Mouse (Mus musculus) hindbrain, embryonic 16.5 days (tissue): ENCODE data around the gene Pon1. TPM values are rescaled to one million over a fixed set of nuclear protein-coding genes. Genes with fewer than 3 reads are reported as not detected.

Experiments used
- ATAC-seq: fragments of 200-750 bp; cut with Nextera tagmentation; 2 replicates; pipeline ENCODE4 v1.8.0; 2017; ENCODE audit warnings: moderate TSS enrichment, moderate library complexity
- H3K27ac ChIP-seq: fragments of 300-500 bp; sonication (generic); 2 replicates; pipeline ENCODE4 v1.5.1; 2014; ENCODE audit warnings: low read depth, mild to moderate bottlenecking, control low read depth, low read length, moderate library complexity
- H3K27me3 ChIP-seq: fragments of 300-500 bp; sonication (generic); replicated peaks from 2 replicates; pipeline ENCODE4 v1.6.1; 2014; ENCODE audit warnings: low read length; ENCODE audit not compliant: control insufficient read depth, insufficient read depth
- H3K36me3 ChIP-seq: fragments of 300-500 bp; sonication (generic); 2 replicates; pipeline ENCODE4 v1.6.1; 2014; ENCODE audit warnings: mild to moderate bottlenecking, low read length, moderate library complexity, mixed read lengths; ENCODE audit not compliant: control insufficient read depth, insufficient read depth
- H3K4me1 ChIP-seq: fragments of 300-500 bp; sonication (generic); 2 replicates; pipeline ENCODE4 v1.6.1; 2014; ENCODE audit warnings: low read depth, low read length; ENCODE audit not compliant: control insufficient read depth, insufficient read depth
- H3K4me2 ChIP-seq: fragments of 300-500 bp; sonication (generic); 2 replicates; pipeline ENCODE4 v1.6.1; 2014; ENCODE audit warnings: mild to moderate bottlenecking, low read length, control low read depth, moderate library complexity
- H3K4me3 ChIP-seq: fragments of 300-500 bp; sonication (generic); 2 replicates; pipeline ENCODE4 v1.5.1; 2014; ENCODE audit warnings: mild to moderate bottlenecking, low read length, control low read depth, moderate library complexity
- H3K9ac ChIP-seq: fragments of 300-500 bp; sonication (generic); 2 replicates; pipeline ENCODE4 v1.6.1; 2014; ENCODE audit warnings: low read depth, mild to moderate bottlenecking, control low read depth, low read length, moderate library complexity
- H3K9me3 ChIP-seq: fragments of 300-500 bp; sonication (generic); 2 replicates; pipeline ENCODE4 v1.6.1; 2014; ENCODE audit warnings: mild to moderate bottlenecking, low read length, moderate library complexity; ENCODE audit not compliant: control insufficient read depth
- WGBS: fragments of 180-500 bp; shearing (Covaris S2); extraction: QIAGEN DNeasy Blood & Tissue Kit; methylation state at CpG from one replicate; pipeline ENCODE4 v1.1.7; 2014; 5-methylcytosine and 5-hydroxymethylcytosine counted together
- polyA plus RNA-seq: library from polyadenylated mRNA; unstranded; fragments of >200 nt; fragmentation: Nextera tagmentation; extraction: Ambion mirVana; gene quantifications from 2 replicates; pipeline ENCODE4 v1.2.1, GENCODE M21; 2015

Gene Pon1
- polyA plus RNA-seq, 1 experiment from 2014 or later: 0.53 TPM

- H3K27ac ChIP-seq: no peak overlapping the region; the same call in 1 of the 2 replicates
- no peaks in the 10 kb centered on the region for H3K27me3 ChIP-seq
- no peak overlapping the region for H3K4me3 ChIP-seq
- no peaks in the 10 kb centered on the region for H3K4me1 ChIP-seq
- H3K9me3 ChIP-seq: no peaks in the 10 kb centered on the region
- H3K36me3 ChIP-seq: no peaks in the 10 kb centered on the region
- no peak overlapping the region for H3K9ac ChIP-seq
- ATAC-seq: no peak
- H3K4me2 ChIP-seq: peak overlapping the region; percentile 41
- WGBS: 31% methylated on average over 14 of the region's 14 CpGs
These were observed 26.6 kb downstream of the Pon1 start for GRCm38 (mm10) chr6:5167051-5167677.

DNA sequence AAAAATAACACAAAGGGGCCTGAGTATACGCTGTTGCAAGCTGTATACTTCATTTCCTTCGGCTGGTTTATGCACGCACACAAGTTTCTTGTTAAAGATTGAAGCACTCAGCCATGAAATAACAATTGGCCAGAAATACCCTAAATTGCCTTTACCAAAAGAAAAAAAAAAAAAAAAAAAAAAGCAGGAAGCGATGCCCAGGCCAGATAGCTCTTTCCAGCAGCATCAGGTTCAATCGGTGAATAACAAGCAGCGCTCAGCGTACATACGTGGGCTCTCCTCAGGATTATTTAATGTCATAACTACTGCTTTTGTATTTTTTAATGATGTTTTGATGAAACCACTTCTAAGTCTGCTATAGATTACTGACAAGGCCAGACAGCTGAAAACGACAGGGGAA lies 28.9 kb downstream of the Pon1 start:
- WGBS: 73% methylated on average over 9 of the region's 9 CpGs
- Histone ChIP-seq H3K9me3 (no peaks in the 10 kb centered on the region), H3K9ac (no peak overlapping the region), H3K4me1 (no peaks in the 10 kb centered on the region), H3K27ac (no peak overlapping the region), H3K36me3 (peaks cover 4% of the 10 kb centered on the region), H3K4me2 (no peak overlapping the region), H3K4me3 (no peak overlapping the region), H3K27me3 (no peaks in the 10 kb centered on the region)
- no peak for ATAC-seq

DNA sequence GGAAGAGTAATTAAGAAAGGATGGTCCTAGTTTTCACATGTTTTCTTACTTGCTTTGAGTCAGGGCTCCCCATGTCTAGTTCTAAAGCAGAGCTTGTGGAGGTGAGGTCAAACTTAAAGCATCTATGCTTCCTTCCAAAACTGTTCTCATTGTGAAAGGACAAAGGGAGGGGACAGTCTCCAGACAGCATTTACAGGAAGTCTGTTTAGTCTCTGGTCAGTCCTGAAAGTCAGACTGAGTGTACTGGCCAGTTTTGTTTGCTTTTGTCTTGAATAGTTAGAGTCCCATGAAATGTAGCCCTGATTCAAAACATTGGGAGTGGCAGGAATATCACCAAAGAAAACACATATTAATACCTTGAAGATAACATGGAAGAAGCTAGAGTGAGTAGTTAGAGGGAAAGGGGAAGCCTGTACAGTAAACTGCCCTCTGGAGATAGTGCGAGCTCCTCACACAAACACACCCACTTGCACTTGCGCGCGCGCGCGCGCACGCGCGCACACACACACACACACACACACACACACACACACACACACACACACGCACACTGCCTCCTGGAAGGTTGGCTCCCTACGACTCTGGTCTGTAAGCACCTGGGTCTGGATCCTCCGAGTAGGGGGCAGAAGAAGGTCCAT lies 30.1 kb downstream of the Pon1 start:
- Histone ChIP-seq H3K4me2 (no peak overlapping the region), H3K27ac (no peak overlapping the region), H3K9me3 (no peaks in the 10 kb centered on the region), H3K36me3 (peaks cover 7% of the 10 kb centered on the region), H3K4me3 (no peak overlapping the region), H3K27me3 (no peaks in the 10 kb centered on the region), H3K4me1 (no peaks in the 10 kb centered on the region), H3K9ac (no peak overlapping the region)
- ATAC-seq: no peak
- 97% methylated on average over 14 of the region's 14 CpGs for WGBS

DNA sequence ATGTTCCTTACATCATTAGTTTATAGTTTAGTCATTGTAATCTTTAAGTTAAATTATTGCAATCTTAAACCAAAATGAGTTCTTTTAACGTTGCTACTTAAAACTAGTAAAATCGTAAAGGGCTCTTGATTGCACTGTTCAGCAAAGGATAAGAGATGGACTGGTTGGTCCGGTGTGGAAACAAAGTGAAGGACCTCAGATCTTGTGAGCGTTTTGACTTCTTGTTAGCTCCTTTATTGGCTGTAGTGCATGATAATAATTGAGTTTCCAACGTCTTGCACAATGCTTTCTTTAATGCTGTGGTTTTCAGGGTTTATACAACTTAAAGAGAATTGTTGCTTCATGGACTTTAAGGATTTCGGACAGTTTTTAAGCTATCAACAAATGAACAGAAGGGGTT lies 31.7 kb downstream of the Pon1 start:
- no peak overlapping the region for H3K4me3 ChIP-seq
- H3K27me3 ChIP-seq: no peaks in the 10 kb centered on the region
- no peak for ATAC-seq
- H3K27ac ChIP-seq: no peak overlapping the region
- H3K4me1 ChIP-seq: no peaks in the 10 kb centered on the region
- WGBS: 91% methylated on average over 6 of the region's 6 CpGs
- H3K36me3 ChIP-seq: peaks cover 9% of the 10 kb centered on the region
- H3K9ac ChIP-seq: no peak overlapping the region
- no peak overlapping the region for H3K4me2 ChIP-seq
- H3K9me3 ChIP-seq: no peaks in the 10 kb centered on the region

DNA sequence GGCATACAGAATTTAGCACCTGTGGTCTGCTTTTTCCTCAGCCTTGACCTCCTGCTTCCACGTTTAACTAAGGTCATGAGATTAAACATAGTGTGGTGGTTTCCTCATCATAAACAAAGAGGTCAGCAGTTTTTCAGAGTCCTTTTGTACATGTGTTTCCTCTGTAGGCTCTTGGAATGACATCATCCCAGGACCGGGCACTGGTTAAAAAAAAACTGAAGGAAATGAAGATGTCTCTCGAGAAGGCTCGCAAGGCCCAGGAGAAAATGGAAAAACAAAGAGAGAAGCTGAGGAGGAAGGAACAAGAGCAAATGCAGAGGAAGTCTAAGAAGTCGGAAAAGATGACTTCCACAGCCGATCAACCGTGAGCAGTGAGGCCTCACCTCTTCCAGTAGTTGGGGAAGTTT lies 34.4 kb downstream of the Pon1 start:
- H3K4me3 ChIP-seq: no peak overlapping the region
- H3K4me2 ChIP-seq: no peak overlapping the region
- peaks cover 14% of the 10 kb centered on the region for H3K36me3 ChIP-seq
- no peaks in the 10 kb centered on the region for H3K27me3 ChIP-seq
- no peaks in the 10 kb centered on the region for H3K9me3 ChIP-seq
- no peak for ATAC-seq
- WGBS: 79% methylated on average over 7 of the region's 7 CpGs
- no peak overlapping the region for H3K9ac ChIP-seq
- no peaks in the 10 kb centered on the region for H3K4me1 ChIP-seq
- no peak overlapping the region for H3K27ac ChIP-seq

- H3K27me3 ChIP-seq: no peaks in the 10 kb centered on the region
- no peak overlapping the region for H3K4me2 ChIP-seq
- H3K4me1 ChIP-seq: no peaks in the 10 kb centered on the region
- no peak overlapping the region for H3K27ac ChIP-seq
- WGBS: 79% methylated on average over 6 of the region's 6 CpGs
- no peaks in the 10 kb centered on the region for H3K9me3 ChIP-seq
- no peak overlapping the region for H3K4me3 ChIP-seq
- H3K9ac ChIP-seq: no peak overlapping the region
- H3K36me3 ChIP-seq: peaks cover 14% of the 10 kb centered on the region
- no peak for ATAC-seq
These were observed 37.0 kb downstream of the Pon1 start for GRCm38 (mm10) chr6:5156541-5157425.

GRCm38 (mm10) chr6:5155313-5155927 lies 38.3 kb downstream of the Pon1 start:
- Histone ChIP-seq H3K36me3 (peaks cover 12% of the 10 kb centered on the region), H3K9ac (no peak overlapping the region), H3K27me3 (no peaks in the 10 kb centered on the region), H3K4me1 (no peaks in the 10 kb centered on the region), H3K9me3 (no peaks in the 10 kb centered on the region), H3K27ac (no peak overlapping the region), H3K4me2 (no peak overlapping the region), H3K4me3 (no peak overlapping the region)
- WGBS: 71% methylated on average over 1 of the region's 1 CpGs
- peak; percentile 50; the same call in 1 of the 2 replicates for ATAC-seq

- H3K4me1 ChIP-seq: no peaks in the 10 kb centered on the region
- WGBS: 93% methylated on average over 6 of the region's 6 CpGs
- H3K27ac ChIP-seq: no peak overlapping the region
- H3K9me3 ChIP-seq: no peaks in the 10 kb centered on the region
- H3K4me2 ChIP-seq: no peak overlapping the region
- ATAC-seq: no peak
- peaks cover 10% of the 10 kb centered on the region for H3K36me3 ChIP-seq
- no peak overlapping the region for H3K9ac ChIP-seq
- H3K4me3 ChIP-seq: no peak overlapping the region
- no peaks in the 10 kb centered on the region for H3K27me3 ChIP-seq
These were observed 39.0 kb downstream of the Pon1 start for GRCm38 (mm10) chr6:5154786-5155185.

DNA sequence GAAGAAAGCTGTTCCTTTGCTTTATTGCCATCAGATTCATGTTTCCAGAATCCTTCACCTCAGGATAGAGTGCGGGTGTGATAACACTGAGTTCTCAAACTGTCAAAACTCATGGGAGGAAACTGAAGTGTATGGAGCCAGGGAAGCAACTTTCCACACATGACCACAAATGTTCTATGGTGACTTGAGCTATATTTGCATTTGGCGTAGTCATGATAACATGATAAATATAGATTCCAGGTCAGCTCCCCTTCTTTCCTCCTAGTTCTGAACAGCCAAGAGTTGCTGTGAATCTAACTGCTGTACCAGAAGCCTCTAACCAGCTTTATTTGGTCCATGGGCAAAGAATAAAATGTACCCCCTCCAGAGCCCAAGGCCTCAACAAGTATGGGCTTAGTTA lies 41.6 kb downstream of the Pon1 start:
- no peaks in the 10 kb centered on the region for H3K27me3 ChIP-seq
- WGBS: 88% methylated on average over 2 of the region's 2 CpGs
- no peak overlapping the region for H3K27ac ChIP-seq
- no peak for ATAC-seq
- 0 out of 2 replicates have a peak, but pooled peaks cover 5% of the 10 kb centered on the region for H3K36me3 ChIP-seq
- no peak overlapping the region for H3K4me2 ChIP-seq
- H3K9me3 ChIP-seq: no peaks in the 10 kb centered on the region
- no peak overlapping the region for H3K4me3 ChIP-seq
- H3K9ac ChIP-seq: no peak overlapping the region
- no peaks in the 10 kb centered on the region for H3K4me1 ChIP-seq
